Mouse (Mus musculus): ENCODE results near the gene Paqr5.

GRCm38 (mm10) chr9:62007028-62007427 is 19.6 kb downstream of the Paqr5 start:
- TF ChIP-seq CTCF (IDR thresholded peaks at IDR 0.05; ENCODE audit: insufficient read depth, low read length): no peak
- TF ChIP-seq POLR2A (IDR thresholded peaks at IDR 0.05; ENCODE audit: borderline replicate concordance, extremely low read depth, low read depth, low read length): no peak

Measured in lung, adult 2 months (tissue).